Mouse (Mus musculus) ovary, postnatal 36 days (tissue): ENCODE results near the gene Tnp2.

Experiments
- DNase-seq: peaks from one replicate; pipeline ENCODE4 v3.0.0; 2022; ENCODE audit warnings: low spot score, mixed read lengths

Gene Tnp2

DNA sequence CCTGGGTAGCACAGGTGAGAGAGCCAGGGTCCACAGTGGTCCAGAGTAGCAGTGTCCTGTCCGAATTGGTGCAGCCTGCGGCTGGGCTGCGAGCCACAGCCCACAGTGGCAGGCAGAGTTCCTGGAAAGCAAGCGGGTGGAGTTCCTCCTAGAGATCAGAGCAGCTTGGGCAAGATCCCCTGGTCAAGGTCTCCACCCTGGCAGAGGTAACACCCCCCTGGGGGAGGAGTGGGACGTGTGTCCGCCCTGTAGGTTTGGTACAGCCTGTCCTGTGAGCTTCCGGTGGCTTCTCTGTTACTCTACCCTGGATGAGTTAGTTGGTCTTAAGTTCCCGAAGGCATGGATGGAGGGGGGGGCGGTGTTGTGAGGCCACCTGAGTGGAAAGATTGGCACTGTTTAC lies 19.6 kb downstream of the Tnp2 start:
- DNase-seq: no peak

DNA sequence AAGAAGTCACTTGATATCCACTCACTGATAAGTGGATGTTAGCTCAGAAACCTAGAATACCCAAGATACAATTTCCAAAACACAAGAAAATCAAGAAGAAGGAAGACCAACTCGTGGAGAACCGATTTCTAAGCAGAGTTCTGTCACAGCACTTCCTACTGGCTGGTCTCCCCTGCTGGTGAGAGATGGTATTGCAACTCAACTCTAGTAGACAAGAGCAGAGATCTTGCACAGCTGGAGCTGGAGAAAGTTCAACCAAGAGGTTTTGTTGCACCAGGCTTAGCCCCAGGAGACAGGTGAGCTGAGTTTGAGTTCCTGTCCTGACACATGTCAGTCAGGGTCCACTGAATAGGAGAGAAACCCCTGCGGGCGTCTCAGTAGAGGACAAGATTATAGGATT lies 21.3 kb downstream of the Tnp2 start:
- DNase-seq: no peak

DNA sequence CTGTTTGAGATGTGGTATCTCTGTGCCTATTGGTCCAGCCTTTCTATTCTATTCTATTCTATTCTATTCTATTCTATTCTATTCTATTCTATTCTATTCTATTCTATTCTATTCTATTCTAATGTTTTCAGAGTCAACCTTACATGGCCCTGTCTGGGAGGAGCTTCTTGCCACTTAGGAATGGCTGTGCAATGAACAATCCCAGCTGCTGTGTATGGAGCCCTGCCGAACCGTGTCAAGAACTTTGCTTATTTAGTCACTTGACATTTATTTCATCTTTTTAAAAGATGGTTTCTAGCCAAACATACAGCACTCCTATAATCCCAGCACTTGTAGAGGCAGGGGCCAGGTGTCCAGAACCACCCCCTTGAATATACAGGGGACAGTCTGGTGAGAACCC lies 24.1 kb downstream of the Tnp2 start:
- no peak for DNase-seq

DNA sequence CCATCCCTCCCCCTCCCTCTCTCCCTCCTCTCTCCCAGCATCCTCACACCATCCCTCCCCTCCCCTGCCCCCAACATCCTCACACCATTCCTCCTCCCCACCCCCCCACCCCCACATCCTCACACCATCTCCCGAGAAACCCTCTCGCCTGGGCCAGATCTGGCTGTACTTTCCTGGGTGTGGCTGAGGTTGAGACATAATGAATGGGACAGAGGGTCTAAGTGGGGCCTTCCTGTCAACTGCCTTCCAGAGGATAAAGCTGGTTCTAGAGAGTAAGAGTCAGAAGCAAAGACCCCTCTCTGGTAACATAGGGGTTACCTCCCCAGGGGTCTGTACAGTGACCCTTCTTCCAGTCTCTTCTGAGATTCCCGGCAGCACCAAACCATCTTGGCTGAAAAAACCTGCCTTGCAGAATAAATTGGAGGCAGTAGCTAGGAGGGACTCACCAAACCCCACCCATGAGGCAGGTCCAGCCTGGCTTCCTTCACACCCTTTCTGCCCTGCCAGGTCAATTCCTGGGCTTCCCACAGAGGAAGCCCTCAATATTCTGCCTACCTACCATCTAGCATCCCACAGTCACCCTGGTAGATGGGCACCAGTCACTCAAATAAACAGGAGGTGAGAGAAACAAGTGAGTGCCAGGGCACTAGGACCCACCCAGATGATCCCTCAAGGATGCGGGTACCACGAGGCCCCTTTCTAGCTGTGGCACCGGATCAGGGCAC lies 24.8 kb downstream of the Tnp2 start:
- no peak for DNase-seq

DNA sequence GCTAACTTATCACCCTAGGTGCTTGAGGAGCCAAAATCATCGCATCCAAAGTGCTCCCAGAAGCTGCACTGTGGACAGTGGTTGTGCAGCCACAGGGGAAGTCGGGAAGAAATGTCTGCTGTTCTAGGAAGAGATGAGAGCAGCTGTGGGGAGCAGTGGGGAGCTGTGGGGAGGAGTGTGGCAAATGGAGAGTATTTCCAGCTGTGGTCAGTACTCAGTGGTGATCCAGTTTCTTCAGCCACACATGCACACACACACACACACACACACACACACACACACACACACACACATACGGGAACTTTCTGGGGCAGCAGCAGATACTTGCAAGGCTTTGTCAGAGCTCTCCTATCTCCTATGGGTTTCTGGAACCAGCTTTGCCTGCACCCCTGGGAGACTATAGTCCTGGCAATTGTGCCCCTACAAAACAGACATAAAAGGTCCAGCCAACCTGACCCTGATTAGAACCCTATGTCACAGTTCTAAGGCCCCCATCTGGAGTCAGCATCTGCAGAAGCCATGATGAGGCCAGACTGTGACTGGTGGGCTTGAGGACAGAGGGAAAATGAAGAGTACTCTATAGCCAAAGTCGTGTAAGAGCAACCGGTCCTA lies 25.8 kb downstream of the Tnp2 start:
- no peak for DNase-seq

DNA sequence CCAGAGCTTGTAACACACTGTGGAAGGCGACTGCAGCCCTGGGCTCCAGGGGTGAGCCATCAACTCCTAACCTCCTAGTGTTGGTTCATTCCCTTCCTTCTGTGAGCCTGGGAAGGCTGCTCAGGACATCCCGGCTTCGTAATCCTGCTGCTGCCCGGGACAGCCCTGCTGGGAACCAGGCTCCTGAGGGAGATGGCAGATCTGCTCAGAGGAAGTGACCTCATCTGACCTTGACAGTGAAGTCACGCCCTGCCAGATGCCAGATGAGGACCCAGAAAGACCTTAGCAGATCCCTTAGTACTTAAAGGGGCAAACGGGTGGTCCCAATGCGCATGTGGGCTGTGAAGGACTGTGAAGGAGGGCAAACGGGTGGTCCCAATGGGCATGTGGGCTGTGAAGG lies 27.3 kb downstream of the Tnp2 start:
- DNase-seq: no peak

DNA sequence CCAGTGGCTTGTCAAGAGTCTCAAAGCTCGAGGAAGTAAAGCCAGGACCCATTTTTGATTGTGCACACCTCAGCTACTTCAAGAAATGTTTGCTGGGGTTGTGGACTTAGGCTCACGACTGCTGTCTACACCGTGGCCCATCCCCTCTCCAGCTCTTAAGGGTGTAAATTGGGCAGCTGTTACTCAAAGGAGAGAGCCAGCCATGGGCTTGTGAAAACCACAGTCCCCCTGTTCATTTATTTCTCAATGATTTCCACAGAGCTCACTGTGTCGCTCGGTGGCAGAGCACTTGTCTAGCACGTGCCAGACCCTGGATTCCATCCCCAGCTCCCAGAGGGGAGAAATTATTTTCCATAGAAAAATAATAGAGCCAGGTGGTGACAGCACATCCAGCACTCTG lies 32.3 kb downstream of the Tnp2 start:
- no peak for DNase-seq

DNA sequence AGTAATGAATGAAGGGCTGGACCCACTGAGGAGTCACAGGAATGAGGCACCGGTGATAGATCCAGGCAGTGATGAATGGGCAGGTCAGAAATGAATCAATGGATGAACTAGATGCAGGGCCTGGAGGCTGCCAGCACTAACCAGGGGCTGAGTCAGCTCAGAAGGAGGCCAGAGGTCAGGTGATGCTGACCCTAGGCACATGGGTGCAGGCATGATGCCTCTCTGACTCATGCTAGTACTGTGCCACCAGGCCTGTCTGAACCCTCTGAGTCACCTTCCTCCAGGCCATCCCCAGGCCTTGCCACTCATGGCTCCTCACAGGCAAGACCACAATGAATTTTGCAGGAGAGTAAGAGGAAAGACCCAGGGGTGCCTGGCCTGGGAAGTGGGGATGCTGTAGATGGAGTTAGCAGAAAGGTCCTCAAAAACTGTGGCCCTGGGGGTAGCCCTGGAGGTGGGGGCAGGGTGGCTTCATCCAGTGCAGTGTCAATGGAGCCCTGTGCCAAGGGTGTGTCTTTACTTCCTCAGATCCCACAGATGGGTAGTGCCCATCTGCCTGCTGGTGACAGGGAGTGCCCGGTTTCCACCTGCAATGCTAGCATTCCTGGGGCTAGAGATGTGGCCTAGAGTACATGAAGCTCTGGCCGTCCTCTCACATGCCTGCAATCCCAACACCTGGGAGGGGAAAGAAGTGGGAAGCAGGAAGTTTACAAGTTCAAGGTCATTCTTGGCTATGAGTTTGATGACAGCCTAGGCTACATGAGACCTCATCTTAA lies 33.8 kb downstream of the Tnp2 start:
- no peak for DNase-seq

DNA sequence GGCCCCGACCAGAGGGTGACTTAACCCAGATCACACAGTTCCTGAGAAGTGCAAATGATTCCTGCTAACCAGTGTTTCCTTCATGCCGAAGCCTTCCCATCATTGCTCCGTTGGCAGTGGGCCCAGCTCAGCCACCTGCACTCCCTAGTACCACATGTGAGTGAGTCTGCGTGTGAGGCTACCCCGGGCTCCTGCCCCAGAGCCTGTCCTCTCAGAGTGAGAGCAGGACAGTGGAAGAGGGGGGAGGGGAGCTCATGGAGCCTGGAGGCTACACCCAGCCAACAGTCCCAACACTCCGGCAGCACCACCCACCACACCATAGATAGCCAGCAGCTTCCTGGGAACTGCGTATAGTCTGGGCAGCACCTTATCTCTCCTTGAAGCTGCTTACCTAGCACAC lies 38.6 kb downstream of the Tnp2 start:
- DNase-seq: no peak

DNA sequence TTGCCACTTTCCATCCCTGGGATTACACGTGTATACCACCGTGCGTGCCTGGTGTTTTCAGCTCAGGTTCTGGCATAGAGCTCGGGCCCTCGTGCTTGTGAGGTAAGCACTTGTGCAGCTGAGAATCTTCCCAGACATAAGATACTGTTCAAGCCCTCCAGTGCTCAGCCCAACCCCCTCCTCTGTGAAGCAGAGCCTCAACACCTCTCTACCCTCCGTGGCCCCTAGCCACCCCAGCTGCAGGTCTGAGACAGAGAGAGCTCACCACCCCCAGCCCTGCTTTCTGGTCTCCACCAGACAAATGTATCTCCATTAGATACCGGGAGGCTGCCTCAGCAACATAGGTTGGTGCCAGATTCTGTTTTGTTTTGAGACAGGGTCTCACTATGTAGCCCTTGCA lies 39.2 kb downstream of the Tnp2 start:
- no peak for DNase-seq

DNA sequence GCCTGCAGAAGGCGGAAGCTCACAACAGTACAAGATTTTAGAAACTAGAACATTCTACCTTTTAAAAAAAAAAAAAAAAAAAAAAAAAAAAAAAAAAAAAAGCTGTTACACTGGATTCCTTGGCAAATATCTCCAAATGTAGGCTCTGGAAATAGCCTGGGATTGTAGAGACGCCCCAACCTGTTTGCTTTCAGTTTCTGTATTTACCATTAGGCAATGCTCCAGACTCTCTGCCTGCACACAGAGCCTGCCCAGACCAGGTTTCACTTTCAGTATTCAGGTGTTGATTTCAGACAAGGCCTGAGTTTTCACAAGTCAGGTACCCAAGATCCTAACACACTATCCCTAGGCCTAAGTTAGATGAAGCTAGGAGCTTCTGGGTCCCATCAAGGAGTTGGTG lies 47.4 kb downstream of the Tnp2 start:
- DNase-seq: no peak

DNA sequence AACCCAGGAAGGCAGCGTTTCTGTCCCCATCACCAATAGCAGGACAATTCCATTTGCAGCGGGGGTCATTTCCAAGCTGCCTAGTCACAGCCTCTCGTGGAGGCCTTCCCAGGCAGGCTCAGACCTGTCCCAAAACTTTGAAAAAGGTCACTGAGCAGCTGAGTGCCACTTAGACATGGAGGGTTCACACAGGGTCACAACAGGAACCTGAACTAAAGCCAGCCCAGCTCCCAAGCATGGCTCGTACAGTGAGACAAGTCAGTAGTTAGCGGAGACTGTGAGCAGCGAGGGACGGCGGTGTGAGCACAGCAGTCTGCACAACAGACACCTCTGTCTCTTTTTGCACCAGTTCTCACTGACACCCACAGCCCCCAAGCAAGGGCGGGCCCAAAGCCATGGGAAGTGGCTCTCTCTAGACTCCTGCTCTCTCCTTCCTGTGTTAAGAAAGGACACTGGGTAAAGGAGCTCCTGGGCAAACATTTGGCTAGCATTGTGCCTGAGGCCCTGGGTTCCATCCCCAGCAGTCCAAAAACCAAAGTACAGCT lies 48.5 kb downstream of the Tnp2 start:
- DNase-seq: no peak

DNA sequence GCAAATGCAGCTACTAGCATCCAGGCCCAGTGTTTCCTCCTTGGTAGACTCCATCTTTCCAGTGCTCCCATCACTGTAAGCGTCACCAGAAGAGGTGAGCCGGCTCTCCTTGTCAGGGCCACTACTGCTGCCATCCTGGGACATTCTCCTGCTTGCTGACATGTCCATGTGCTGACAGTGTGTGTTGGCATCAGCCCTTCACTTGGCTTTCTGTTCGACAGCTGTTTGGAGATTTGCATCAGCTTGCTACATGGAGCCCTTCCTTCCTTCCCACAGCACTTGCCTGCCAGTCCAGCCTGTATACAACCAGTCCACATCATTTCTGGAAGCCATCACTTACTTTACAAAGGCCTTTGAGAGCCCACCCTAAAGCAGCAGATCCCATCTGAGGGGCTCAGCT lies 49.6 kb downstream of the Tnp2 start:
- no peak for DNase-seq
